Mouse (Mus musculus) ES-E14 (cell line): ENCODE results near the gene Pak7.

Experiments used
- MAFK ChIP-seq: IDR thresholded peaks from 2 replicates; pipeline ENCODE4 v1.6.1; 2014; ENCODE audit warnings: mild to moderate bottlenecking, low read depth, low read length, inconsistent platforms; ENCODE audit not compliant: insufficient read depth
- ZC3H11A ChIP-seq: IDR thresholded peaks from 2 replicates; pipeline ENCODE4 v1.6.1; 2012; ENCODE audit warnings: low read depth, mild to moderate bottlenecking, inconsistent platforms, low read length, borderline replicate concordance
- ZNF384 ChIP-seq: IDR thresholded peaks from 2 replicates; pipeline ENCODE4 v1.6.1; 2012; ENCODE audit warnings: low read depth, low read length, inconsistent platforms

DNA sequence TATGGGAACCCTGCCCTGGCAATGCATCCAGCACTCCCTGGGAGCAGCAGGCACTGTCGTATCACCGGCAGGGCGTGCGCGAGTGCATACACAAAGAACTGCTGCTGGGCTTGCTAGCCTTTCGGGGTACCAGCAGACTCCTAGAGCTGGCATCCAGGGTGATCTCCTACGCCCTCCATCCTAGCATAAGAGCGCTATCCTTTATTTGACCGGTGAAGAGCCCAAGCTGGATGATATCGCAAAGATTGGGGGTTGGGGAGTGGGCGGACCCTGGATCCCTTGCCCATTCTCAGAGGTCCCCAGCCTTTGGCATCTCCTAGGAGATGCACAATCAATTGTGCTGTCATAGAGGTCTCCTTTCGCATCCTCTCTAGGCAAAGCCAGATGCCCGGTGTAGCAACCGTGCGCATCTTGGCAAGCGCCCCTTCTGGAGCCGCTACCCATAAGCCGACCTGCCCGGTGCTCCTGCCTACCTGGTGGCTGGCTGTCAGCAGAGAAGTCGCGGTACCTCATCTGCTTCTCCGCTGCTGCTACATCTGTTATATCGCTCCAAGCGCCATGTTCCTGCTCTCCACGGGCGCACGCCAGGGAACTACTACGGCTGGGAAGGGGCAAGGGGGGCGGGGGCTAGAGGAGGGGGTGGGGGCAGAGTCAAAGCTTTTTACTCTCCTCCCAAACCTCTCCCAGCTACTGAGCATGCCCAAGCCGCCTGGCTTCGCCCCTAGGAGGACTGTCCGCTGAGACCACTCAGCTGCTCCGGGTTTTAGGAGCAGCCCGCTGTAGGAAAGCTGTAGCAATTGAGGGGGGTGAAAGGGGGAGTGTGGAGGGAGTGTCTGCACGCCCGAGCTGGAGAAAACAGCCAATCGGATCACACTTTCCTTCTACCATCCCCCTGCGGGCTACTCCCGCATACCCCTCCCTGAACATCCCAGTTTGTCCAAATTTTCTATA lies at the start of gene Pak7:
- TF ChIP-seq MAFK: no peak
- no peak for TF ChIP-seq ZNF384
- TF ChIP-seq ZC3H11A: no peak
